Mouse (Mus musculus) natural killer cell, adult 2 months (primary cell): ENCODE results near the gene Bcl2.

ENCODE experiments used
- DNase-seq, 2 experiments: peaks; one replicate each; pipeline ENCODE4 v3.0.0; 2022; ENCODE audit warnings: low spot score in 2 of 2

Bcl2 gene

DNA sequence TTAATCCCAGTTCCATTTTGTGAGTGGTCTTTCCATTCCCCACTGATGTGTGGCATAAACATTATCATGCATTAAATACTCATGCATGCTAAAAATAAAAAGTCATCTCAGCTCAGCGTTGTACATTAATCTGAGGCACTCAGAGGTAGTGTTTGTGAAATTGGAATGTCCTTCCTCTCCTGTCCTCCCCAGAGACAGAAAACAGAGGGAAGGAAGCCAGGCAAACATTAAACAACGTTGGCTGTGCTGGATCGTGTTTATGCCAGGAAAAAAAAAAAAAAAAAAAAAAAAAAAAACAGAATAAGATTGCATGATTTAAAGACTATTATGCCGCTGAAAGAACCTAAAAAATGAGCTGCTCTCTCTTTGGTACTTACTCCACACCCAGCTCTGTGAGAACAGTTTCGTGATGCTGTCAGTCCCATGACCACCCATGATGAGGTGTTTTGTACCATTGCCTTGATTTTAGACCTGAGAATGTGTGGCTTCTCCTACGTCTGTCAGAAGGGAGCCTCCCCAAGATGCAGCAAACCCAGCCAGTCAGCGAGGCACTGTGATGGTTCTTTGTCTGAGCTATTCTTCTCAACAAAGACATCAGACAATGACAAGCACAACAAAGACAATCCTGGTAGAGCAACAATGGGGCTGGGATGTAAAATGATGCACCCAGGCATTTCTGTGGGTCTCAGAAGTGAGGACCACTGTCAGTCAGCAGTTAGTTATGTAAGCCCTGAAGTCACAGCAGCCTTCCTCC lies 200.0 kb downstream of the Bcl2 start:
- no peak for DNase-seq

DNA sequence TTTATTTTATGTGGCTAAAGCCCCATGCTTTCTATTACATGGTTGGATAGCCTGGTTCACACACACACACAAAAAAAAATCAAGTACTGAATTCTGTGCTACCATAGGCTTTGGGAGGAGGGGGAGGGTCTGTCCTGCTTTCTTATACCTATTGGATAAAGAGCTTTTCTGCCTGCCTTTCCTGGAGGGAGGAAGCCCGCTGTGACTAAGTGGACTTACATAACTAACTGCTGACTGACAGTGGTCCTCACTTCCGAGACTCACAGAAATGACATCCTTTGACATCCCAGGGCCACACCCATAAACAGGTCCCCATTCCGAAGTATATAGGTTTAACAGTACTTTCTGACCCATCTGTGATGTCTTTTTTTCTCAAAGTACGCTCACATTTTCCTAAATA lies 200.6 kb downstream of the Bcl2 start:
- no peak for DNase-seq

DNA sequence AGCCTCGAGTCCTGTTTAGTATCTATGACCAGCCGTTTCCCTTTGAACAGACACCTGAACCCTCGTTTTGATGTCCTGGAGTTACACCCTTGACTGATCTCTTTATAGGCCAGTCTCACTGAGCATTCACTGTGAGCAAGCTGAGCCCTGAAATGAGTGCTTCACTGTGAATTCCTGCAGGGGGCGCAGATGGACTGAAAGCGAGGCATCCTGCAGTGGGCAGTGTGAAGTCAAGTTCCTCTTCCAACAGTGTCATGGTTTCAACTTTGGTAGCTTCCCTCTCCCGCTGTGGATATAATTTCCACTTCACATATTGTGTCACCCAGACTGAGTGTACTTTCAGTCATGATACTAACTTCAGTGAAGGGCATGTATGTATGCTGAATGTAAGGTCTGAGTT lies 202.5 kb downstream of the Bcl2 start:
- DNase-seq = peak; percentile 66 to 83

DNA sequence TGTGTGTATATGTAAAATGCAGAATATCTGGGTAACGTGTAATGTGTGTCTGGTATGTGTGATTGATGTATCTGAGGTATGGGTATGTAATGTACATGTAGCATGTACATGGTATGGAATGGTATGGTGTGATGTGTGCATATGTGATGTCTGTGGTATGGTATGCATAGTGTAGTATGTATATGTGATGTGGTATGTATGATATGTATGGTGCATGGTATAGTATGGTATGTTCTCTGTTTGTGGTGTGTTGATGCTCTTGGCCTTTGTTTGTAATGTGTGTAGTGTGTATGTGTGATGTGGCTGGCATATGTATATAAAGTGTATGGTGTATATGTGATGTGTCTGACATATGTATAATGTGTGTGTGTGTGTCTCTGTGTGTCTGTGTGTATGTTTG lies 206.5 kb downstream of the Bcl2 start:
- DNase-seq = no peak

DNA sequence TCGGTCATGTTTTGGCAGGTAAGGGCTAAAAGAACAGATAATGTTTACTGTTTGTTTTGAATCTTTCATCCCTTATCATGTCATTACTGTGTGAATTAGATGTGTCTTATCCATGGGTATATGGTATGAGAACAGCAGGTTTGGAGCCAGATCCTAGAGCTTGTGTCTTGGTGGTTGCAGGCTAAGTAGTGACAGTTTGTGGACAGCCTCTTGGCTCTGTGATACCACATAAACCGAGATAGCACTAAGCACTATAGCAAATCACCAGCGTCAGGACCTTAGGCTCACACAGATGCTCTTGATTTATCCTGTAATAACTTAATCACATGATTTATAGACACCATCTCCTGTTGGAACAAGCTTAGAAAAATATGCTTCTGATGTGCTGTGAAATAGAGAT lies 210.2 kb downstream of the Bcl2 start:
- no peak for DNase-seq

DNA sequence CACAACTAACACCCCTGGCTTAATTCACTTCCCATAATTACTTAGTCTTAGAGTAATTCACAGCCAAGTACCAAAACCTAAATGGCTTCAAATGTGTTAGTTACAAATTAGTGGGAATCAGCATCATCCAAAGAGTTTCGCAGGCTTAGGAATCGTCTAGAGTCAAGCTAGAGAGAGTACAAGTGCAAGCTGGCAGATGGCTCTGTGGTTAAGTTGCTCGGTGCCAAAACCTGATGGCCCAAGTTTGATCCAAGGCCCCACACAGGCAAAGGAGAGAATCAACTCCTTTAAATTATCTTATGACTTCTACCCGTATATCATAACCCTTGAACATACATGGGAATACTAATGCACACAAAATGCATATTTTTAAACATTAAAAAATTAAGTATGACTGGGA lies 210.7 kb downstream of the Bcl2 start:
- no peak for DNase-seq

DNA sequence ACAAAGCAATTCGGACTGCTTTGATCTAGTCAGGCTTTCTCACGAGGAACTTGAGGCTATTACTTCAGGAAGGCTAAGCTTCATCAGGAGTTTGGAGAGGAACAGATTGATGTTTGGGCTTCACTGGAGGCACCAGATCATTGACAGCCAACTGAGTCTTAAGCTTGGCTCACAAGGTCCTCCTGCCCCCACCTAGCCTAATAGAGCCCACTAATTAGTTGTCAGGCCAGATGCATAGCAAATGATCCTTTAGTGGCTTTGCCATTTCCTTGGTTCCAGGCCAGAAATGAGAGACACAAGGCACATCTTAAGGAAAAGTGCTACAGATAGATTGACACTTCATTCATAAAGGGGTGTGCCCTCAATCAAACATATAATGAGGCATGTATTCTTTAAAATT lies 216.1 kb downstream of the Bcl2 start:
- DNase-seq = no peak
